Mouse (Mus musculus): ENCODE results near the gene Sohlh2. TPM values are rescaled to one million over a fixed set of nuclear protein-coding genes. Genes with fewer than 3 reads are reported as not detected.

Gene Sohlh2
- polyA plus RNA-seq, 1 experiment from 2014 or later: 0.09 TPM

DNA sequence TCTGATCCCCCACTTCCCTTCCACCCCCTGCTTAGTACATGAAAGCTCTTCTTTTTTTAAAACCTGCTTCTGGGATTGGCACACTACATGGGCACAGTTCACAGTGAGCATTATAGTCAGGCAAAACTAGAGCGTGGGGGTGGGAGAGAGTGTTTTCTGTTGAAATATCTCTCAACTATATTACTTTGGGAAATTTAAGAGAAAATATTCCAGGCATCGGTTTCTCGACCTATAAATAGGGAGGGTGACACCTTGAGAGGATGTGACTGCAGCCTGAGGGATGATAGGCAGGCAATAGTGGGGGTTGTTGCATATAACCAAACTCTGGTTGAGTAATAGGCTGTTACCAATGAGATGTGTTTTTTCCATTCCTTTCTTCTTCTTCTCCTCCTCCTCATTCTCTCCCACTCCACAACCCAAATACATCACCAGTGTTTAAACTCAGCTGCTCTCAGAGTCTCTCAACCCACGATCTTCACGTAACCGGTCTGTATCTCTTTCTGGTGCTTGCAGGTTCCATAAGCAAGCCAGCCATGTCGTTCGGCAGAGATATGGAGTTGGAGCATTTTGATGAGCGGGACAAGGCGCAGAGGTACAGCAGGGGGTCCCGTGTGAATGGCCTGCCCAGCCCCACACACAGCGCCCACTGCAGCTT, 64.9 kb downstream of the Sohlh2 start:
- Histone ChIP-seq H3K9me3 (replicated peaks) (no peaks in the 10 kb centered on the region), H3K4me3 (no peak overlapping the region), H3K4me2 (no peak overlapping the region), H3K27me3 (peaks cover 22% of the 10 kb centered on the region), H3K4me1 (replicated peaks) (peaks cover 18% of the 10 kb centered on the region), H3K9ac (no peak overlapping the region), H3K27ac (no peak overlapping the region), H3K36me3 (no peaks in the 10 kb centered on the region)
- 80% methylated on average over 12 of the region's 12 CpGs for WGBS
- ATAC-seq (replicated peaks; ENCODE audit: insufficient number of reproducible peaks, insufficient read depth, low FRiP score, low read depth): no peak

GRCm38 (mm10) chr3:55248048-55248447, 66.2 kb downstream of the Sohlh2 start:
- Histone ChIP-seq H3K27ac (no peak overlapping the region), H3K4me2 (no peak overlapping the region), H3K9me3 (replicated peaks) (no peaks in the 10 kb centered on the region), H3K9ac (no peak overlapping the region), H3K4me3 (no peak overlapping the region), H3K27me3 (peaks cover 11% of the 10 kb centered on the region), H3K36me3 (no peaks in the 10 kb centered on the region), H3K4me1 (replicated peaks) (peaks cover 7% of the 10 kb centered on the region; the same call in 1 of the 2 replicates)
- WGBS: 72% methylated on average over 3 of the region's 3 CpGs
- no peak for ATAC-seq (replicated peaks; ENCODE audit: insufficient number of reproducible peaks, insufficient read depth, low FRiP score, low read depth)

GRCm38 (mm10) chr3:55248508-55248907, 66.7 kb downstream of the Sohlh2 start:
- H3K36me3 ChIP-seq: no peaks in the 10 kb centered on the region
- peaks cover 3% of the 10 kb centered on the region; the same call in 1 of the 2 replicates for H3K4me1 ChIP-seq (replicated peaks)
- 64% methylated on average over 6 of the region's 6 CpGs for WGBS
- no peaks in the 10 kb centered on the region for H3K9me3 ChIP-seq (replicated peaks)
- H3K27me3 ChIP-seq: peaks cover 6% of the 10 kb centered on the region; the same call in 1 of the 2 replicates
- H3K4me3 ChIP-seq: no peak overlapping the region
- H3K4me2 ChIP-seq: no peak overlapping the region
- H3K27ac ChIP-seq: no peak overlapping the region
- peak; percentile 43; the same call in 1 of the 2 replicates for ATAC-seq (replicated peaks; ENCODE audit: insufficient number of reproducible peaks, insufficient read depth, low FRiP score, low read depth)
- H3K9ac ChIP-seq: no peak overlapping the region

GRCm38 (mm10) chr3:55250631-55251030, 68.8 kb downstream of the Sohlh2 start:
- Histone ChIP-seq H3K36me3 (no peaks in the 10 kb centered on the region), H3K4me2 (no peak overlapping the region), H3K4me1 (replicated peaks) (0 out of 2 replicates have a peak, but pooled peaks cover 2% of the 10 kb centered on the region), H3K9ac (no peak overlapping the region), H3K9me3 (replicated peaks) (no peaks in the 10 kb centered on the region), H3K27ac (no peak overlapping the region), H3K4me3 (no peak overlapping the region), H3K27me3 (no peaks in the 10 kb centered on the region)
- 71% methylated on average over 2 of the region's 2 CpGs for WGBS
- no peak for ATAC-seq (replicated peaks; ENCODE audit: insufficient number of reproducible peaks, insufficient read depth, low FRiP score, low read depth)

Small RNA genes lying within 50 kb of the gene (microRNA-seq; reads per million reads assigned to microRNA genes)
- gene Gm22029: not detected

Other genes starting within 250 kb of the Sohlh2 start
- gene Ccna1, start 126.5 kb upstream of the Sohlh2 start, polyA plus RNA-seq (2015; fragmentation: Nextera tagmentation; extraction: Ambion mirVana): 1.2 and 1.4 TPM in 2 replicates
- gene Spg20, start 69.9 kb upstream of the Sohlh2 start, polyA plus RNA-seq (2015; fragmentation: Nextera tagmentation; extraction: Ambion mirVana): 29.3 and 32.7 TPM in 2 replicates
- gene Ccdc169, start 44.7 kb upstream of the Sohlh2 start, polyA plus RNA-seq (2015; fragmentation: Nextera tagmentation; extraction: Ambion mirVana): 0.10 TPM in 1 of 2 replicates, not detected in the other
- gene Dclk1, start 60.3 kb downstream of the Sohlh2 start, polyA plus RNA-seq (2015; fragmentation: Nextera tagmentation; extraction: Ambion mirVana): 11.9 and 13.4 TPM in 2 replicates